Mouse (Mus musculus) adrenal gland, adult 18-20 months (tissue): ENCODE measurements at regions not wholly inside any gene's neighbourhood (a gene's known extent, or its start where the extent isn't known, plus 50 kb on each side); places are given as distances from the start of the nearest gene placed in this dataset.

Source experiments
- DNase-seq, 2 experiments: peaks; one replicate each; pipeline ENCODE4 v3.0.0; 2021 to 2022; ENCODE audit warnings: low spot score in 2 of 2

DNA sequence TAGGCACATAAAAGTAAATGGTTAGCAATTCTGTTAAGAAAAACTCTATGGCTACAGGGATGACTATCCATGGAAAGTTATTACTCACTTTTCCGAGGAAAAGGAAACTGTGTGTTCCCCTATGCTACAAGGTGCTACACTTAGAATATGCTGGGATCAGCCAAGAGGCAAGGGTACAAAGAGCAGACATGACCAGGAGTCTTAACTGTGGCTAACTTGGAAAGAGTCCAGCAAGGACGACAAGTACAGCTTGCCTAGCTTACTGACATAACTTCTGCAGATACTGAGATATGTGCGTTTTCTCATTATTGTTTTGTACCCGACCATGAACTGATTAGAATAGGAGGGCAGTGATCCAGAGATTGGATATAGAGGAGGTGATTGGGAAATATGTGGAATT lies 296.4 kb downstream of the Gm16223 start:
- DNase-seq: no peak

DNA sequence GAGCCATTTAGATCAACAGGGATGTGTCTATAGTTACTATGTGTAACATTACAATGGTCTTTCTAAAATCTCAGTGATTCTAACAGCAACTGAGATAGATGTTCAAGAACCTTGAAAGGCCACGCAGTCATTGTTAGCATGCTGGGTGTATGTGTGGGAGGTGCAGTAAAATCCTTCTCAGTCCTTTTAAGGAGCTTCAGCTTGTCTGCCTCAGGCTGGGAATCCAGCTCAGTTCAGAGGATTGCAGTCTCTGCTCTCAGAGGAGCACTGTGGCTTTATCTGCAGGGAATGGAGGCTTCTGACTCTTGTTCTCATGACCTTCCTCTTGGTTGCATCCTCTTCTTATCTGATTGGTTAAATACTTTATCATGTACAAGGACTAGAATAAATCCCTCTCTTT lies 320.2 kb downstream of the Gm16223 start:
- no peak for DNase-seq

DNA sequence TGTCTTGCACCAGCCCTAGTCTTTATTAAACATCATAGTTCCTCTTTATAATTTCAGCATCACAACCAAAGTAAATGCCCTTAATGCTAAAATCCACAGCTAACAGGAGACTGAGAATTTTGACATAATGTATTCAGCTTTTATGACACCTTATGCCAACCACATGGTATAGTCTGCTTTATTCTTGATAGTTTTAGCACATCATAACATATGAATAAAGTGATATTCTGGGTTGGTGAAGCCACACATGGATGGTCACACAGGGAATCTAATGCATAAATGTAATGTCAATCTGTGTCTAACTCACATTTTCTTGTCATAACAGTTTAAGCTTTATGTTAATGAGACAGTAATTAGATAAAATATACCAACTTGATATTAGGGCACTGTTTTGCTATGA lies 328.9 kb downstream of the Gm16223 start:
- DNase-seq: no peak

DNA sequence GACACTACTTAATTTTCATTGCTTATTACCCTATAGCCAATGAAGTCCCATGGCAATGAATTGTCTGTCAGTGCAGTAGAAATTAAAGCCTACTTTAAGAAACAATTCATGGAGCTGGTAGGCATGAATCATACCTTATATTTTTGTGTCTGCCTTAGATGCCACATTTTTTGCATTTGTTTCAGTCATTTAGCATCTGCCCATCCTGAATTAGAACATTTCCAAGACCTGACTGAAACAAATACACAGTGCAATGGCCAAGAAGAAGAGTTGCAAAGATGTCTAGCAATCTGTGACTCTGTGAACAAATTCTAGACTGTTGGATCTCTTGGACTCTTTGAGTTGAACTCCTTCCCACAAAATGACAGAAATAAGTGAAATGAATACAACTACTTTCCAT lies 342.2 kb downstream of the Gm16223 start:
- no peak for DNase-seq

DNA sequence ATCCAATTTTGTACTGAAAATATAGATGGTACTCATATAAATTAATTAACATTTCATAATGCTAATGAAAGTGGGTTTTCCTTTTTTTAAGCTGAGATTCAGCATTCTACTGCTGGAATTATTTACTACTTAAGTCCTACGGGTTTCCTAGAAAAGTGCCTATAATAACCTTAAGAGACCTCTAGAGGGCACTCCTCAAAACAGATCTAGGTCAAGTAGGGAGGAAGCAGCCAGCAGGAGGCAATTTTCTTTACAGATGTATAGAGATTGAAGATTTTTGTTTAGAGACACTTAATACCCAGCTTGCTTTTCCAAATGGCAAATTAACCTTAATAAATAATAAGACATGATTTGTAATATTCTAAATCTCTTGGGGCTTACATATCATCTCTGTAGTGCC lies 344.5 kb downstream of the Gm16223 start:
- no peak for DNase-seq

DNA sequence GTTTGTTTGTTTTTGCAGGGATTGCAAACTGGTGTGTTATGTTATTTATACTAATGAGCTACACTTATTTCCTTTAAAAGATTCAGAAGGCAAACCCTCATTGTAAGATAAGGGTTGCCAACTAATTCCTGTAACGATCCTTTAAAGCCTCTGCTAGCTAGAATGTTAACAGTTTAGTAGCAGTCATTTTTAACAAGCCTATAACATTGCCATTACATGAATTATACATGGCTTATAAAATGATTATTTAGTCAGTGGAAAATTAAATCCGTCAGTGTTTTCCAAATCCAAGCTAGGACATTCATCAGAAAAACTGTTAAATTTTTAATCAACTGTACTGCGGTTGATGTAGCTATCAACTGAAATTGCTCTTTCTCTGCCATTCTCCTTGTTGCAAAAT lies 358.1 kb downstream of the Gm16223 start:
- no peak for DNase-seq

DNA sequence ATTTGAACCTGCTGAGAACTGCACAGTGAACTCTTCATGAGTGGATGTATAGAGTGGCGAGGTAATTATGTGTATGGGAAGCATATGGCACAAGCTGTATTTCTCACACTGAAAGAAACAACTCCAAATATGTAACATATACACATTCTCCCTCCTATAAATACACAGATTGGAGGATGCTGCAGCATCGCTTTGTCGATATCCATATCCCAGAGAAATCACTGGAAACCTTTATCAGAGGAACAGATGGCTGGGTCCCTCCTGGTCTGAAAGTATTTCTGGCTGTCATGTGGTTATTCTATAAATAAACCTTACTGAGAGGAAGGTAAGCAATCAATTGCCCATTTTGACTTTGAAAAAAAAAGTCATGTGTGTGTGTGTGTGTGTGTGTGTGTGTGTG lies 365.4 kb downstream of the Gm16223 start:
- DNase-seq: no peak

DNA sequence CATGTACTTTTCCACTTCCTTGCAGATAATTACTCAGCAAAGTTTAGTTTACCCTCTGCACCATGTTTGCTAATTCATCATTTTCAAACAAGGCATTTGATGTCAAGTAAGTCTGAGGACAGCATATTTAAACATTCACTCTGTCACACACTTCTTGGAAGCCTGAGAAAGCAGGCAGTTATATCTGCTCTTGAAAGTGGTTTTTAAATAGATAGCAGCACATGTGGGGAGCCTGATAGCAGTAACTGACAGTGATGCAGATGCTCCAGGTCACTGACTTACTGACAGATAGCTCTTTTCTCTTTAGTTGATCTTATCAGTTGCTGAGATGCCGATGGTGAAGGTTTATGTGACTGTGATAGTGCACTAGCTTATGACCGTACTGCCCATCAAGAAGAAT lies 380.9 kb downstream of the Gm16223 start:
- DNase-seq: no peak

DNA sequence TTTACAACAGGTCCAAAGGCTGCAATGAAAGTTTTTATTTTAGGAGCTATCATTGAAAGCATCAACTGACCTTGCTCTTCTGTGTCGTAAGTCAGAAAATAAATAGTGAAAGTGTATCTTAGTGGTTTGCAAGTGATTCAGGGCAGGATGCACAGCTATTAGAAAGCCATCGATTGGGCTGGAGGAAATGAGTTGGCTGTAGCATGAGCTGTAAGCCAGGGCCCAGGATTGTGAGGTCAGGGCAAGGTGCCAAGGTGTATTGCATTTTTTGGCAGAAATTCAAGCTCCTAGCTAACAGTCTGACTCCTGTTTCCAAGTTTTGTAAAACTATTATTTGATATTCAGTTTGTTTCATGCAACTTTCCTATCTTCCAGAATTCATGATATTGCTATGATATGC lies 381.8 kb downstream of the Gm16223 start:
- peak; percentile 14 to 21 for DNase-seq

DNA sequence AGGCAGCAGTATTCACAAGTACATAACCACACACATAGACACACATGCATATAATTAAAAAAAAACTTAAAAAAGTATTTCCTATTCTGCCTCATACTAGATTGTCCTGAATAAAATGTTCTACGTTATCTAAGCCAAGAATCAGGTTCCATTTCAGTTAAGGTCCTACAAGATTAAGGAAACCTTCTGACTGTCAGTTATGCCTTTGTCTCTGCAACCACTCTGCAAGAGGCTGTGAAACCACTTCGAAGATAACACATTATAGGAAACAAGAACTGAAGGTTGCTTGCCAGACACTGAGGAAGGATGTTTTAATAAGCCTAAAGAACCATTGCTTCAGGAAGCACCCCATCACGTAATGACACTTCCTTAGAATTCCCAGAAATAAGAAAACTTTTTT lies 385.9 kb downstream of the Gm16223 start:
- no peak for DNase-seq

DNA sequence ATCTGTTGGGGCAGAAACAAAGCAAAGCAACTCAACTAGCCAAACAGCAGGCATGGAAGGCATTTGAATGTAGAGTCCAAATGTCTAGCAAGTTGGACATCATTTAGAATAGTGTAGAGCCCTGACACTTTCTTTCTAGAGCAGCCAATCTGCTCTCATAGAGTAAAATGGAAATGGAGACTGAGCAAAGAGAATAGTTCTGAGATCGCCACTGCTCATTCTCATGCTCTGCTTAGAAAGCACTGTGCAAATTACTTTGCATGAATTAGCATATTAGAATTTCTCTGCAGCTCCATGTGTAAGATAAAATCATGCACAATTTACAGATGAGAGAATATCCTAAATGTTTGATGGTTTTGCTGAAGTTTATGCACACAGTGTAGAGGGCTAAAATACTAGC lies 393.4 kb downstream of the Gm16223 start:
- no peak for DNase-seq

DNA sequence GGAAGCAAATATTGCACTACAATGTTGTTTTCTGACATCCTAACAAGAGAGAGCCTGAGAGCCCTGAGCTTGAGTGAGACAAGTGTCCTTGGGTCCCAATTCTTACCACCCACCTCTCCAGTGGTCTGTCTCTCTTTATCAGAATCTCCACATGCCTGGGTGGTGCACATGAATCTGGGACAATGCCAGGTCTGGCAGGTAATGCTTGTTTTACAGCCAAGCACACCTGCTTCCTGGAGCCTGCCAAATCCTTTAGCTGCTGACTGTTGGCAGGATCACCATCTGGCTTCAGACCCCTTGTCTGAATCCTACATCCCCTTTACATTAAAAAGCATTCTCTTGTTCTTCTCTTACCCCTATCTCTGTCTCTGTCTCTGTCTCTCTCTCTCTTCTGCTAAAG lies 397.1 kb downstream of the Gm16223 start:
- DNase-seq: no peak

DNA sequence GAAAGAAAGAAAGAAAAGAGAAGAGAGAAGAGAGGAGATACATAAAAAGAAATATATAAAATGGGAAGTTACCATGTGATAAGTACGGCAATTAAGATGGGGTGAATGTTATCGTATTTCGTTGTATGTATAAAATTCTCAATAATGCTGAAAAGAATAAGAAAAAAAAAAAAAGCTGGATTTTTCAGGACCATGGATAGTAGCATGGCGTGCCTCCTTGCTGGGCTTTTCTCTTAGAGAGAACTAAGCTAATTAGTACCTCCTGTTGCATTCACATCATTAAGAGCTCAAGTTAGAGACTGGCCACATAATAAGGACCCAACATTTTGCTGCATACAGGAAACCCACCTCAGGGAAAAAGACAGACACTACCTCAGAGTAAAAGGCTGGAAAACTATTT lies 405.7 kb downstream of the Gm16223 start:
- no peak for DNase-seq

DNA sequence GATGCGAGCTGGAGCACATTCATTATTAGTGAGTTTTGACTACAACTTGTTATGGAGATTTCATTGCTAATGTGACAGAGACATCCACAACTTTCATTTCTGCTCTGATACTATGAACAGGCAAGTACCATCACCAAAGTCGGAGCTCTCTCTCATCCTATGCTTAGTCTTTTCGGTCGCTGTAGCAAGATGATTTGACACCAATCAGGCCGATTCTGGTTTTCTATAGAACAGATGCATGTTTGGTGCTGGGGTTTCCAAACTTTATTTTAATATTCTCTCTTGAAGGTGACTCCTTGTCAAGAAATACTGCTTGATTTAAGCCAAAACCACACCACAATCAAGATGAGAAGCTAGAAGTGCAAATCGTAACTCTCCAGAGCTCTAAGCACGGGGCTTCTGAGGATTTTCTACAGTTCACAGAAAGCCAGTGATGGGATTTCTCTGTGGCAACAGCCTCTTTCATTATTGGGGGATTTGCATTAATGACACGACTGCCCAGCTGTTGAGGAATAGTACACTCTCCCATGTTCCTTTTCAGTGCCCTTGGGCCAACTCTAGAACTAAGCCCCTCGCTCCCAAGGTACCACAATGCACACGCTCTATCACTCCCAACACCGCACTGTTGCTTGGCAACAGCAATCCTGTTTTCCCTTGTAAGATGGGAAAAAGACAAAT lies 434.5 kb downstream of the Gm16223 start:
- DNase-seq: no peak

DNA sequence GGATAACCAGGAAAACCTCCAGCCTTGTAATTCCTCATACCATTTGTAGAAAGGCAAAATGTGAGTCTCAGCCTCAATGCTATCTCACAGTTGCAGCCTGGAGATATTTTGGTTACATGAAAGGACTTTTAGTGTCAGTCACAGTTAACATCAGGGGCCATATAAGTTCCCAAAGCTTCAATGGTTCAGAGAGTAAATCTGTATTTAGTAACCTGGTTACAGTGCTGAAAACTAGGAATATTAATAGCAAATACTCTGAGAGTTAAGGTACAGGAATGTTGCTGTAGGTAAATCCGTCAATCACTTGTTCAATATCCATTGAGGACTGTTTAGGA lies 435.0 kb downstream of the Gm16223 start:
- DNase-seq: no peak

DNA sequence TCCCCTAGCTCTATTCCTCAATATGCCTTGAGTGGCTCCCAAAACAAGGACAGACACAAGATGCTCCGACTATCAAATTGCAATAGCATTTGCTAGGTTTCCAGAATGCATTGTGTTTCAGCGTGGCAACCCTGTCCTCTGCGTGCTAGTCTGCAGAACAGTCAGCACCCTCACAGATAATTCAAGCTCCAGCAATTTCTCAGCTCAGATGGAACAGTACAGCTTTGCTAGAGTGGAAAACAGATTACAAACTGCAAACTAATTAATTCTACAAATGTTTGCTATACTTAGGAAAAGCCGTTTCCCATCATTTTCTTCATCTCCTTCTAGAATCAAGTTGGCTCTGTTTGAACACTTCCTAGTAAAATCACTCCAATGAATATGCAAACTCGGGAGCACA lies 441.4 kb downstream of the Gm16223 start:
- no peak for DNase-seq

DNA sequence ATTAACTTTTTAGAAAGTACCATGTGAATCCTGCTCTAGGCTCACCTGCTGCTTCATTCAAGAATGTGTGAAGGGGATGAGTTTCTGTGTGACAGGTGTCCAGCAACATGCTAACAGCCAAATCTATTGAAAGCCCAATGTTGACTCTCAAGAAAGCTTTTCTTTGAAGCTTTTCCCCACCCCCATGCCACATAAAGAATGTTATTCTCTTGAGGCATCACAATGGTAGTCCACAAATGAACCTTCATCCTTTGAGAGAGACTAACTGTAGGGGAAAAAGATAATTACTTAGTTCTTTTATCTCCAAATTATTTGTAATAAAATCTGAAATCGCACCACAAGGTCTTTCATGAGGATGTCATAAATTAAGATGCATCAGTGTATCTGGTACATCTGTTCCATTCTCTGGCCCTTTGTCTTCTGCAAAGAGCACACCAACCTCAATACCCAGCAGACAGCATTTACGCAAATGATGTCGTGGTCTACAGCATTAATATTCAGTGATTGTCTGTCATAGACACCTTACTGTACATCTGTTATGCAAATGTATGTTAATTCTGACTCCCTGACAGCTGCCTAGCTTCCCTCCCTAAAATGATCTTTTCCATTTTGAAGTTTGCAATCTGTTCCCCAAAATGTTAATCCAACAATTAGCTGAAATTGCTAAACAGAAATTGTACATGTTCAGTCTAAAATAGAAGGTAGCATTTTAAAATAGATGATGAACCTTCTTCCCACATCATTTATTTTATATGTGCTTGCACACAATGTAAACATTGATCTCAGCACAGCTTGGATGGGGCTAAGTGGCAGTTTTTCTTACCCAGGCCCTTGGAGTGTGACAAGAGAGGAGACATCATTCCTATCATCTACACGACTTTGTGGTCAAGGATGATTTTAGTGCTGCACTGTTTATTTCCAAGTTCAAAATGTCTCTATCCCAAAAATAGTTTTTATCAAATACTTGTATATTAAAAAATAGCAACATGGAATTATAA lies 455.7 kb downstream of the Gm16223 start:
- no peak for DNase-seq

DNA sequence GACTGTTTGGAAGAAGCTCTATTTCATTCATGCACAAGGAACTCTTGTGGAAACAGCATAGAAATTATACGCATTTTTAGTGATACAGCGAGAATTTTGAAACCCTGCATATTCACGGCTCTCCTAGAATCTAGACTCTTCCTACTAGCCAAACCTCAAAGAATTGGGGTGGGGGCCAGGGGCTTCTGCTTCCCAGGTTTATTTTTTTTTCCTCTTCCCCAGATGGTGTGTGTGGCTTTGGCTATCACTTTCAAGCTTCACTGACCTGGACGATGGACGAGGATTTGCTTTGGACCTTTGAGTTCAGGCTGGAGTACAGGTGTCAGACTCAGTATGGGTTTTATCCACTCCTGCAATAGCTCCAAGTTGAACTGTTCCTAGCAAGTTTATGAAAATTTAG lies 457.7 kb downstream of the Gm16223 start:
- DNase-seq: no peak

DNA sequence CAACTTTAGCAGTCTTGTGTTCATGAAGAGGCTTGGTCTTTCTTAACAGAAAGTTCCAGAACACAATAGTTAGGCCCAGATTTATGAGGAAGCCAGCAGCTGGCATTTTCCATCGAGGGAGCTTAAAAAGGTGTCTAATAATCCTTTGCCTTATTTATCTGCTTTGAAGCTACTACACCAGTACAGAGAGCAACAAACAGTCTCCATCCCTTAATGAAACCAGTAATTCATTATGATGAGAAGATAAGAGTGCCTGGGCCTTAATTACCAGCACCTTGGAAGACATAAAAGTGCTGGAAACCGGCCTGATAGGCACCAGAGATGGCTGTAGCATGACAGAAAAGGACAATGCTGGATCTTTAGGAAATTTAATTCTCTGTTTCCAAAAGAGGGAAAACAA lies 492.8 kb downstream of the Gm16223 start:
- no peak for DNase-seq

DNA sequence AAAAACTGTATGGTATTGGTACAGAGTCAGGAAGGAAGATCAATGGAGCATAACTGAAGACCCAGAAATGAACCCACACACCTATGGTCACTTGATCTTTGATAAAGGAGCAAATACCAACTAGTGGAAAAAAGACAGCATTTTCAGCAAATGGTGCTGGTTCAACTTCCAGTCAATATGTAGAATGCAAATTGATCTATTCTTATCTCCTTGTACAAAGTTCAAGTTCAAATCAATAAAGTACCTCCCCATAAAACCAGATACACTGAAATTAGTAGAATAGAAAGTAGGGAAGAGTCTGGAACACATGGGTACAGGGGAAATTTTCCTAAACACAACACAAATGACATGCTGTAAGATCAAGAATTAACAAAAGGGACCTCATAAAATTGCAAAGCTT lies 495.6 kb downstream of the Gm16223 start:
- DNase-seq: no peak

DNA sequence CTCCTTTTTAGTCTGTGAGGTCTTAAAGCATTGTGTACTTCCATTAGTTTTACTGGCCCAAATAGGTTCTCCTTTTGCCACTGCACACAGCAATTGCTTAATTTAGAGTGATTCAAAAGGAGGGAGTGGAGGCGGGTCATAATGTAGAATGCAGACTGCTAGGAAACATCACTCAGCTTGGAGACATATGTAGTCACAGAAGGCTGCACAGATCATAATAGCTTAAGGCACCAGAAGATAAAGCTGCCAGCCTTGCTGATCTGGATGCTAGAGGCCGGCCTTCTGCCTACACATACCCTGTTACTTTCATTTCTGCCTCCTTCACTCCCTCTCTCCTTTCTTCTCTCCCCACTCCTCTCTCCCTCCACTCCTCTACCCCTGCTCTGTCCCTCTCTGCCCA lies 508.2 kb downstream of the Gm16223 start:
- DNase-seq: no peak

DNA sequence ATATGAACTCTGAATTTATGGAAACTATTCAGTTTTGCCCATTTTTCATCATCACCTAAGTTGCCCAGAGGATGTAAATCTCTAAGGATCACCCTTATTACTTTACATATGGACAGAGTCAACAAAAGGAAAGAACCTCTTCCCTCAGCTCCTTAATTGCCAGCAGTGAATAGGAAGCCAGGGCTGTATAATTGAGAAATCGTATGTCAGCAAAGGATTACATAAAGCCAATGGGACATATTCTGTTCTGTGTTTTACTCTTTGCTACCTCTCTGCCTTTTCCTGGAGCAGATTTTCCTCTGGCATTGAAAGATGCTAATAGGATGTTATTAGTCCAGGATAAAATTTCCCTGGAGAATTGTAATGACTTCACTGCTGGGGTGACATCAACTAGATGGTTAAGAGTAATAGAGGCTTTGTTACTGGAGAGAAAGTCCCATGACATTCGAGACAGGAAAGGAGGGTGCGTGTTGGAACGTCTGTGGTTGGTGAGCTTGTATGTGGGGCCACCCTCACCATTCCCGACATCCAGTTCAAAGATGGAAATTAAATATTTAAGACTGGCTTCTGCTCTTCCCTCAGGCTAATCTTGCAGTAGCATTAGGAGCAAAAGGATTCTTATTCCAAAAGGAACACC lies 510.6 kb downstream of the Gm16223 start:
- DNase-seq: no peak
